Mouse (Mus musculus): ENCODE results near the gene Soat2.

Soat2 gene

DNA sequence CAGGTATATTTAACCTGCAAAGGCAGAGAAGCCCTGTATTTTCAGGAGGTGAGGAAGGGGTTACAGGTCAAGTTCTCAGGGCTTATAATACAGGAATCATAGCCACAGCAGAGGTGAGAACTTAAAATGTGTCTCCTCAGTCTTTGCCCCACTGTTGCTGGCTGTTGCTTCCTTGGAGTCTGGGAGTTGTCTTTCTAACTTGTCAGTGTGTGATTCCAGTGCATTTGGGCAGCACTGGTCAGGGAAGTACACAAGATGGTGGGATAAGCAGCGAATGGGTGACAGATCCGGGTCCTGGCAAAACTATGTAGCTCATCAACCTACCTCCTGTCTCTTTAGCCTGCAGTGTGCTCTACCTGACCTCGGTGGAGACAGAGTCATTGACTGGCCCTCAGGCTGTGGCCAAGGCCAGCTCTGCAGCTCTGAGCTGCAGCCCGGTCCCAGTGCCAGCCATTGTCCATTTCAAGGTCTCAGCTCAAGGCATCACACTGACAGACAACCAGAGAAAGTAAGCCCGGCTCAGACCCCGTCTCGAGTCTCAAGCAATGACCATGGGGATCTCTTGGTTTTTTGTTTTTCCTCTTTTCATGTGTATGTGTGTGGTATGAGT lies 35.6 kb upstream of the Soat2 start:
- DNase-seq (ENCODE audit: low spot score in 2 of 2) = no peak

DNA sequence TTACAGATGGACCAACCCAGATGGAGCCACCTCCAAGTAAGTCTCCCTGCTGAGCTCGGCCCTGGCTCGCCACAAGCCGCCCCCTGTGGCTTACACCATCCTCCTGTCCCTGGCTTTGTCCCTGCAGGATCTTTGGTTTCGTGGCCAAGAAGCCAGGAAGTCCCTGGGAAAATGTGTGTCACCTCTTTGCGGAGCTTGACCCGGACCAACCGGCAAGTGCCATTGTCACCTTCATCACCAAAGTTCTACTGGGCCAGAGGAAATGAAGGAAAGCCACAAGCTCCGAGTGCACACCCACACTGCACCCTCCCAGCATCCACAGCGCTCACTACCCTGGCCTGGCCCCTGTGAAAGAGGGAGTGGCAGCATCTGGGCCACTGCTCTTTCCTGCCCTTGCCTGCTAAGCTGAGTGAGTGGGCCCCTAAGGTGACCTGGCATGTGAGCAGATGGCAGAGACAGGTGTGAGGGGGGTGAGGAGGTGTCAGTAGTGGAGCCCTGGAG lies 34.5 kb upstream of the Soat2 start:
- DNase-seq (ENCODE audit: low spot score in 2 of 2) = no peak

DNA sequence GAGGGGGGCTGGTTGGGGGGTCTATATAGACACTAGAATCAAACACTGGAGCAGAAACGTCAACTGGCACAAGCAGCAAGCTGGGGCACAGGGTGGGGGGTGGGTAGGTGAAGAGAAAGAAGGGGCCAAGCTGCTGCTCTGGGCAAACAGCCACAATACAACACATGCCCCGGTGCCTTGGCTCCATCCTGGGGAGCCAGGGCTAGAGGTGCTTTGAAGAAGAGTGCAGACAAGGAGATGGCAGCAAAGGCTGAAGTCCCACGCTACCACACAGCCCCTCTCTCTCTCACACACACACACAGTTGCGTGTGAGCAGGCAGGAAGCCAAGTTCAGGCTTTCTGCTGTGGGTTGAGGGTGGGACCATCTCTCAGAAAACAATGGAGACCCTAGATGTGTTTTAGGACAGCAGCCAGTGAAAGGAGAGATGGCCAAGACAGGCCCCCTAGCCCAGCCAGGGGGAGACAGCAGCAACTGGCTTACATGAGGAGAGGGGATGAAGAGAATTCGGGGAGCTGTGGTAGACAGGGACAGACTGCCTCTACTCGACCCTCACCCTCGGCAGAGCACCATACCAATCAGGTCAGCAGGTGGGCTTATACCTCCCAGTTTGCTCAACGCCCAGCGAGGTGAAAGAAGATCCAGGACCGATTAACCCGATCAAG lies 33.4 kb upstream of the Soat2 start:
- no peak for DNase-seq (ENCODE audit: low spot score in 2 of 2)

DNA sequence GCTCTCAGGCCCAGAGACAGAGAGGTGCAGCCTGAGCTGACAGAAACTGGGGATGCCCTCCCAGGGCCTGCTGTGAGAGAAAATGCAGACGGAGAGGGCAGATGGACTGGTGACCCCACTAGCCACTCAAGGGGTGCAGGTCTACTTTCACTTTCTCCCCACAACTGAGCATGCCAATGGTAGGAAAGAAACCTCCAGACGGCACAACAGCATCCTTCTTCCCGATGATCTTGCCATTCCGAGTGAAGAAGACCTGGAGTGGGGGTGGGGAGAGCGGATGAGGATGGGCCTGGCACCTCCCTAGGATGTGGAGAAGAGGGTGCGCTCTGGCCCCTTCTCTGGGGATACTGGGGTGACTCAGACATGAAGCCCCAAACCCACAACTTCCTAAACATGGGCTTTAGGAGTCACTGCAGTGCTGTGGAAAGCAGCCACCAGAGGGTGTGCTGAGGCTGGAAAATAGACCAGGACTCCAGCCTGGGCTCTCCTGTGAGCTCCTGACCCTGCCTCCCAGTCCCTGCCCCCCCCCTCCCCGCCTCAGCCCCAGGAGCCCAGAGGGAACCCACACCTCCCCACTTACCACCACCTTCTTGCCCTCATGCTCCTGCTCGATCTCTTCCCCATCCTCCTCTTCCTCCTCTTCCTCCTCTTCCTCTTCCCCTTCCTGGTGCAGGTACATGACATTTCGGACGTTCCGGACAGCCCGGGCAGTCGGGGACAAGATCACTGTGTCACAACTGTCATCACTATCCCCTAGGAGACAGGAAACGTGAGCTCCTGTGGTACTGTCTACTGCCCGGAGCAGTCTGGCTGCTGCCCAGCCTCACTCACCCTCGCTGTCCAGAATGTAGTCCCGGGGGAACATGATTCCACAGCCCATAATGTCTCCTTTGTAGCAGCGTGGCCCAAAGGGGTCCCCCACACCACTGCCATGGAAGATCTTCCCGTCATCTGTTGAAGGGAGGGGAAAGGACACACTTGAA lies 32.6 kb upstream of the Soat2 start:
- no peak for DNase-seq (ENCODE audit: low spot score in 2 of 2)

DNA sequence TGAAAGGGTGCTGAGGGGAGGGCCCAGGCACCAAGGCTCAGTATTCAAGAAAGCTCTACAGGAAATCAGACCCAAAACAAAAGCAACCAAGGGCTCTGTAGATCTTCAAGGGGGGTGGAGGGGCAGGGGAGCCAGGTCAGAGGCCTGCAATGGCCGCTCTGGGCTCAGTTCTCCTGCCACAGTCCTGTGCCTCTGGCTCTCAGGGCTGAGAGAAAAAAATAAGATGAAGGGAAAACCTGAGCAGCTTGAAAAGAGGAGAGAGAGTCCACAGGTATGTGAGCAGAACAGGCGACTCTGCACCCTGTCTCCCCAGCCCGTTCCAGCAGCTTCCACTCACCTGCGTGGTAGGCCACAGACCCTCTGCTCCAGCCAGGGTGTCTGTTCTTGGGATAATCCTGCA lies 31.7 kb upstream of the Soat2 start:
- DNase-seq (ENCODE audit: low spot score in 2 of 2) = no peak

DNA sequence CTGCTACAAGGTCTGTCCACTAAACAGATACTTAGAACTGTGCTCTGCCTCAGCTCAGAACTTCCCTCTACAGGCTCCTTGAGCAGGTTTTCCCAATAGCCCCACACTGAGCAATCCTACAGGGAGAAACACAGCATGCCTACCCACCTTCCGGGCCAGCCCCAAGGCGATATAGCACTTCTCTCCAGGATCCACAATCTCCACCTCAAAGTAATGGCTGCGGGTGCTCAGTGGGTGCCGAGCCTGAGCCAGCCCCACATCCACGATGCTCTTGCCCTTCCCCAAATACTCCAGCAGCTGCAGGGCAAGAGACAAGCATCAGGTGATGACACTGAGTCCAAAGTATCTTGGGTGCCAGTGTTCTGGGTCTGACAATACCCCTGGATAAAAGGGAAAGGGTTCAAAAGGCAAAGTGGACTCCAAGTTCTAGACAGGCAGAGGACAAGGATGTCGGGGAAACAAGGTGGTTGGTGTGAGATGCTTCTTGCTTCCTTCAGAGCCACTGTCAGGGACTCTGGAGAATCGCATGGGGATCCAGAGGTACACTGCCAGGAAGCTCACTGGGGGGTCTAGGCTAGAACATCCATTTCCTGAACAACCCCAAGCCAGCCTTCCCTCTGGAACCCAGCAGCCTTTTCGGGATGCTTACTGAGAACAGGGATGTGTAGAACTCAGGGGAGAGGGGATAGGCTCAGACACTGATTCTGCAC lies 31.1 kb upstream of the Soat2 start:
- no peak for DNase-seq (ENCODE audit: low spot score in 2 of 2)

DNA sequence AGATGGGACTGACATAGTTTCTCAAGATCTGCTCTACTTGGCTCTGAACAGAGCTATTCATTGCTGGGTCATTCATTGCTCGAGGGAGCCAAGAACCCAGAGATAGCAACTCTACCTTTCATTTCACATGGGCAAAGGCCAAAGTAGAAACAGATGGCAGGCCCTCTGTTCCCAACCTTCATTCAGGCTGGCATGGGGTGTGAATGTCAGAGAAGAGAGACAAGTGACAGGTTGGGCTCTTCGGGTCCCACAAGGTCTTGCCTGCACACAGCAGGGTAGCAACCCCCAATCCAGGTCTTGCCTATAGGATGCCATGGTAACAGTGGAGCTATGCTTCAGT lies 30.5 kb upstream of the Soat2 start:
- DNase-seq (ENCODE audit: low spot score in 2 of 2) = no peak

DNA sequence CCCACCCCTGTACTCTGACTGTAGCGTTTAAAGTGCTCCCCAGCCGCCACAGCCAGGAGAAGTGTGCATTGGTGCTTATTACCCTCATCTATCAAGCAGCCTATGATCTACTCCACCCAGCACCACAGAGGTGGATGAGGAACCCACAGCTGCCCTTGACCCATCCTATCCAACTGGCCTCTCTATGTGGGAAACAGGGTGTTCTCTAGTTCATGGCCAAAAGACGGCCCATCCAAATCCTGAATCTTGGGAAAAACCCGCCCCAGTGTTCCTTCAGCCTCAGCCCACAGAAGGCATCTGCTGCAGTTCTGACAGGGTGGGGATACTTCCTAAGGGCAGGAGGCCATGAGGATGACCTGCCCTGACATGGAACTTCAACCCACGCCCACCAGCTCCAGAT lies 29.8 kb upstream of the Soat2 start:
- DNase-seq (ENCODE audit: low spot score in 2 of 2) = no peak

DNA sequence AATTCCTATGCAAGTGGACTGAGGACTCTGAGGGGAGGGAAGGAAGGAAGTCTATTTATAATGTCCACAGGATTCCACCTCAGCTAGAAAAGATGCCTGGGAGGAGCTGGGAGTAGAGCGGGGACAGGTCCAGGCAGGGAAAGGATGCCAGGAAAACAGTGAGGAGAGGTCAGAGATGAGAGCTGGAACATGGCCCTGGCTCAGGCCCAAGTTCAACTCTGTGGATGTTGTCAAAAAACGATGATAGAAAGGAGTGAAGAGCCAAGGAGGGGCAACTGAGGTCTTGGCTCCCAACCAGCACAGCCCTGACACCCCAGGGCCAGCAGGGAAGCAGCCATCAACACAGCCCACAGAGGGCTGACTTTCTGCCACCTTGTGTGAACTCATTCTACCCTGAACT lies 24.0 kb upstream of the Soat2 start:
- no peak for DNase-seq (ENCODE audit: low spot score in 2 of 2)

DNA sequence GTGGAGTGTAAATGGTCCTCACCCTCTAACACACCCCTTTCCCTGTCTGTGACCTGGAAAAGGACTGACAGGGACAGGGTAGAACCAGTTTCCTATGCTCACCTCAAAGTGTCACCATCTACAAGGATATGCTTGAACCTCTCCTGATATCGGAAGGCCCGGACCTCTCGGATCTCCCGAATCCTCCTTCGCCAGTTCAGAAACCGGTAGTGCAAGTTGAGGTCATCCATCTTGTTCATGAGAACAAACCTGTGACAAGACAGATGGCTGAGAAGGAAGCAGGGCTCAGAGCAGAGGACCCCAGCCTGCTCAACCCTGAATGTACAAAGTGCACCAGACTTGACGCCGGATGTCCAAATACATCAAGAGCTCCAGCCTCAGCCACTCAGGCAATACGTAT lies 17.0 kb upstream of the Soat2 start:
- no peak for DNase-seq (ENCODE audit: low spot score in 2 of 2)

DNA sequence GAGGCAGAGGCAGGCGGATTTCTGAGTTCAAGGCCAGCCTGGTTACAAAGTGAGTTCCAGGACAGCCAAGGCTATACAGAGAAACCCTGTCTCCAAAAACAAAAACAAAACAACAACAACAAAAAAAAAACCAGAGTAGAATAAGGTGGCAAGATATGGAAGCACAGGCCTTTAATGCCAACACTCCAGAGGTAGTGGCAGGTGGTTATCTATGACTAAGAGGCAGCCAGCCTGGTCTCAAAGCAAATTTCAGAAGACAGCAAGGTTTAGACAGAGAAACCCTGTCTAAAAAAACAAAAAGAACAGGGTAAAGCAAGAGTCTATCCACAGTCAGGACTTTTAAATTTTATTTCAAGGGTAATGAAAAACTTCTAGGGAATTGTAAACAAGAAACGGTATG lies 15.6 kb upstream of the Soat2 start:
- DNase-seq (ENCODE audit: low spot score in 2 of 2) = no peak

DNA sequence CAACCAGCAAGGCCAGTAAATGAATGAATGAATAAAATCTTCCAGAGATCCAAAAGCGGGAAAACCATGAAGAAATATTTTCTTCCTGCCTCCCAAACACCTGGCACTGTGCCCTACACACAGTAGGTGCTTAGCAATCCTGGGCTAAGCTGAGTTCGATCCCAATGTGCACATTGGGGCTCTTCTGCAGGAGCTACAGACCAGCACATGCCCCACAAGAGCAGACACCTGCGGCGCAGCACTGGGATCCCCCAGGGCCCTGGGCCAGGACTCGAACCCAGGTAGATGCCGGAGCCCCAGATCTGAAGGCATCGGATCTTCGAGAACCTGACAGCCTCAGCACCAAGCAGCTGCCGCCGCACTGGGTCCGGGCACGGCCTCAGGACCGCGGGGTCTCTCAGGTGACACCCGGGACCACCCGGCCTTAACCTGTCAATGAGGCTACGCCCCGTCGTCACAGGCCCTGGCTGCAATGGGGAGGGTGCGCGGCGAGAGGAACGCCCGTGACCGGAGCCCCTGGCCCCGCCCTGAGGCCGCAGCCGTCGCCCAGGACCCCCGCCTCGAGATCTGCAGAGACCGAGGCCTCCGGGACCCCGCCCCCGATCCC lies 14.7 kb upstream of the Soat2 start:
- no peak for DNase-seq (ENCODE audit: low spot score in 2 of 2)

DNA sequence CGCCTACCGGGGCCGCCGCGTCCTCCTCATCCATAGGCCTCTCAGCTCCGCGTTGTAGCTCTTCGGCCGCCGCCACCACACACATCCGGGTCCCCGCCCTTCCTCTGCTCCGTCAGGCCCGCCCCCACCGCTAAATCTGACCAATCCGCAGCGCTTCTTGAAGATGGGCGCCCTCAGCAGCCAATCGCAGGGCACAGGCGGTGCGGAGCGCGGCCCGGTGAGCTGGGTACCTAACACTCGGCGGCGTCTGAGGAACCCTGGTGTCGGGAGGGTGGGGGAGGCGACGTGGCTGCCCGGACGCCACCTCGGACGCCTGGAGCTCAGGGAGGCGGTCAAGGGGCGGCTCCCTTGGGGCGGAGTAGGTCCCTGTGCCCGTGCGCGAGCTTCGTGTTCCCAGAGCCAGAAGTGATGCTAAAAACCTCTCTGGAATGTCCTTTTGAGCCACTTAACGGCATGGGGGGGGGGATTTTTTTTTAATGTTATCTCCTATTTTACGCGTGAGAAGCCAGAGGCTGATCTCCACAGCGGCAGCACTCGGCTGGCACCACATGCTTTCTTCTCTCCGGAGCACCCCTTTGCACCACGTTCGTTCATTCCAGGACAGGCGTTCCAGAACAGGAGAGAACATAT lies 14.1 kb upstream of the Soat2 start, which contains the start of gene Spryd3:
Gene Spryd3 (minus strand): TSS at position 106 of the 630 bp plus-strand sequence.
- peak; percentile 98 for DNase-seq (ENCODE audit: low spot score in 2 of 2)

DNA sequence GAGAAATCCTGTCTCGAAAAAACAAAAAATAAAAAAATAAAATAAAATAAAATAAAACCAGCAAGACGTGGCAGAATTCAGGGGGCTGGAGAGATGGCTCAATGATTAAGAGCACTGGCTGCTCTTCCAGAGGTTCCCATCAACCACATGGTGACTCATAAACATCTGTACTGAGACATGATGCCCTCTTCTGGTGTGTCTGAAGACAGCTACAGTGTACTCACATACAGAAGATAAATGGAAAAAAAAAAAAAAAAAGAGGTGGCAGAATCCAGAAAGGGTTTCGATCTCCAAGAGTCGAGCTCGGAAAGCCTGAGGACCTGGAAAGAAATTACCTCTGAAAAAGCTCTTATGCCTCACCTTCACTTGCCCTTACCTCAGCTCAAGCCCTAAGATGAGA lies 9.2 kb upstream of the Soat2 start:
- DNase-seq (ENCODE audit: low spot score in 2 of 2) = no peak

DNA sequence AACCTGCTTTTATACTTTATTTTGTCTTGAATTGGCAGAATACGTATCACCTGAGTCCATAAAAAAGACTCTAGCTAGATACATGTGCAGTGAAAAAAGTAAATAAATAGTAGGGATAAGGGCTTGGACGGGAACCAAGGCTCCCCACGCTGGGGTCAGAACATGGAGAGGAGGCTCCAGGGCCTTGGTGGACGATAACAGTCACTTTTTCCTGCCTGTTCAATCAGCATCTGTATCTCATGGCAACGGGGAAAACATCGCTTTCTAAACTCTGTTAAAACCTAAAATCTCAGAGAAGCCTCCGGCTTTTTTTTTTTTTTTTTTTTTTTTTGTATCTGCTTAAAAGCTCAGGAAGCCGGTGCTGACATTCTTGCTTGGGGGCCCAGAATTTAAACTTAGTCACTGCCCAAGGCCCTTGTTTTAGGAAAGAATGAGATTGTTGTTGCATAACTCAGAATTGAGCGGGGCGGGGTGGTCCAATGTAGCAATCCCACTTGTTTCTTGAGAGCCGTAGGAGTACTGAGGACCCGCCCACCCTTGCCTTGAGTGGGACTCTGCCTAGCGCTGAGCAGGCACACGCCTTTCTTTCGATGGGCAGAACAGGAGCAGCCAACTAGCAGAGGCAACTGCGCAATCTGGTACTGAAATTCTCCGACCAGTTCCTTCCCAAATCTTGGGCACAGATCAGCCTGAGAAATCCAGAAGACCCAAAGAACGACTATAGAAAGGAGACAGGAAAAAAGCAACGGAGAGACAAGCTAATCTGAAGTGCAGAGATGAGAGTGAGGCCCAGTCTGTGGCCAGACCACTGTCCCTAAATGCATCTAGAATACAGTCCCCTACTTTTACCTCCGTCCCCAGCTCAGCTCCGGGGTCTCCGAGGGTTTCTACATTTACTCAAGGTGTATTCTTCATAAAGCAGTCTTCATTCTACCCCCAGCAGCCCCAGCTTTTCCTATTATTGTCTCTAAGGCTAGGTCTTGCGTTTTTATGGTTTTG lies 7.1 kb upstream of the Soat2 start:
- DNase-seq (ENCODE audit: low spot score in 2 of 2) = peak; percentile 56 to 62

DNA sequence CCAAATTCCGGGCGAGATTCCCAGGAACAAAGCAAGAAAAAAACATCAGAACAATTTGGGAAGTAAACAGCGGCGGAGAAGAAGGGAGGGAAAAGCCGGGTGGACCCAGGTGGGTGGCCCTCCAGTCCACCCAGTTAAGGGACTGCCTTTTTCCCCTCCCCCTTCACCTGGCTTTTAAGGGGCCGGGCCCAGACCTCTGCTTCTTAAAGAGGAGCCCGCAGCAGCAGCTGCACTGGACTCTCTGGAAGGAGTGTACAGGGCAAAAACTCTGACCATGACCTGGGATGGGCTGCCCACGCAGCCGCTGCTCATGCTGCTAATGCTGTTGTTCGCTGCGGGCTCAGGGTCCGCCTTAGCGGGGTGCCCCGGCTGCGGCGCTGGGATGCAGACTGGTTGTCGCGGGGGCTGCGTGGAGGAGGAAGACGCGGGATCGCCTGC lies 6.0 kb upstream of the Soat2 start, which contains the start of gene Igfbp6:
Gene Igfbp6 (plus strand): TSS at position 89 of the 438 bp plus-strand sequence.
- peak in 1 of 2 experiments; percentile 25 for DNase-seq (ENCODE audit: low spot score in 2 of 2)

DNA sequence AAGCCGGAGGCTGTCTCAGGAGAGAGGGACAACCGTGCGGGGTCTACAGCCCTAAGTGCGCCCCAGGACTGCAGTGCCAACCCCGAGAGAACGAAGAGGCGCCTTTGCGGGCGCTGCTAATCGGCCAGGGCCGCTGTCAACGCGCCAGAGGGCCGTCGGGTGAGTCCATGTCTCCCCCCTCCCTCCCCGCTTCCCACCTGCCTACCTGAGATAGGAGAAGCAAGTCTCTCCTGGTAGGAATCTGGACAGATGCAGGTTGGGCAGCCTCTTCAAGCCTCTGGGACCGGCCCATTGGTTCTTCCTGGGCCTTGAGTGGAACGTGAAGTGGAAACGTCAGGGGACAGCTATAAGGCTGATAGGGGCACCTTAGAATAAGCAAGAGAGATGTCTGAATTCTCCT lies 5.6 kb upstream of the Soat2 start:
- DNase-seq (ENCODE audit: low spot score in 2 of 2) = peak in 1 of 2 experiments; percentile 13

DNA sequence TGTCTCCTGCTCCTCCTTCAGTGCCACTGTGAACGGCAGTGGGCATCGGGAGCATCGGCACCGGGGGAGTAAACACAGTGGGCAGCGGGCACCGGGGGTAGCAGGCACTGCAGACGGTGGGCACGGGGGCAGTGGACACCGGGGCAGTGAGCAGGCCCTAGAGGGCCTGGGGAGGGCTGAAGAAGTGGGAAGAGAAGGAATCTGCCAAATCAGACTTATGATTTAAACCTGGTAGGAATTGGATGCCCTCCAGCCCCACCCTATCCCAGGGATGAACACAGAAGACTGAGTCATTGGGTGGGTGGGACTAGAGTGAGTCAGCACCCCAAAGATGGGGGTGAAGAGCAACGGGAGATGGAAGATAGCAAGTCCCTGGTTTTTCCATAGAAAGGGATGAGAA lies 5.0 kb upstream of the Soat2 start:
- DNase-seq (ENCODE audit: low spot score in 2 of 2) = peak; percentile 66 to 79

DNA sequence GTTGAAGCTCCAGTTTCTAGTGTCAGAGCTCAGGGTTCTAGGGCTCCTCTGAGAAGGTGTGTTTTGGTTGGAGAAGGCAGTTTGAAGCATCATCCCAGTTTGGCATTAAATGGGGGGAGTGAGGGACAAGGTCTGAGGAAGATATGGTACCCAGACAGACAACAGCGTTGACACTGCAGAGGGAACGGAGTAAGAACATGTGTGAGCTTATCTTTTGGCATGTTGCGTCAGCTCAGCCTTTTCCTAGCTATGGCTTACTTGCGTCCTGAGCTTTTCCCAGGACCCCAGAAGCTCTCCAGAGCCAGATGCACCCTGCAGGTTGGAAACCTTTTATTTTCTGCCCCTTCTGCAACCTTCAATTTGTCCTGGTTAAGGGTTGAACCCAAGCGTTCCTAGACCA lies 4.2 kb upstream of the Soat2 start:
- DNase-seq (ENCODE audit: low spot score in 2 of 2) = no peak

DNA sequence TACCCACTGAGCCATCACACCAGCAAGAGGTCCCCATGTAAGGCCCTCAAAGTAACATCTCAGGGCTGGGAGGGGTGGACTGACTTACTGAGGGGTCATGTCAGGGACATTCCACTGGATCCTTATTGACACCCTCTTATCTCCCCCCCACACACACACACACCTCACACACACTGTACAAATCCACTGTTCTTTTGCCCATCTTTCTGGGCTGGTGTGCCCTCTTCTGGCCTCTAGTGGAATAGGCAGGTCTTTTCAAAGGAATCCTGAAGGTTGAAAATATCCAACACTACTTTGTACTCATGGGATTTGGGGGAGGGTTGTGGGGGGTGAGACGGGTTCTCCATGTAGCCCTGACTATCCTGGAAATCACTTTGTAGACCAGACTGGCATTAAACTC lies 3.4 kb upstream of the Soat2 start:
- peak; percentile 49 to 53 for DNase-seq (ENCODE audit: low spot score in 2 of 2)
